Mouse (Mus musculus) forebrain, embryonic 15.5 days (tissue): ENCODE measurements around the gene Trp73. TPM values are rescaled to one million over a fixed set of nuclear protein-coding genes. Genes with fewer than 3 reads are reported as not detected.

Experiments used
- ATAC-seq: fragments of 200-750 bp; cut with Nextera tagmentation; replicated peaks from 2 replicates; pipeline ENCODE4 v1.8.0; 2017; ENCODE audit warnings: mild to moderate bottlenecking, moderate TSS enrichment, moderate library complexity
- H3K27ac ChIP-seq: fragments of 300-500 bp; sonication (generic); replicated peaks from 2 replicates; pipeline ENCODE4 v1.5.1; 2015; ENCODE audit warnings: mild to moderate bottlenecking, inconsistent platforms
- H3K27me3 ChIP-seq: fragments of 300-500 bp; sonication (generic); 2 replicates; pipeline ENCODE4 v1.6.1; 2015; ENCODE audit warnings: inconsistent platforms
- H3K36me3 ChIP-seq: fragments of 300-500 bp; sonication (generic); 2 replicates; pipeline ENCODE4 v1.6.1; 2015; ENCODE audit warnings: mild to moderate bottlenecking, inconsistent platforms
- H3K4me1 ChIP-seq: fragments of 300-500 bp; sonication (generic); 2 replicates; pipeline ENCODE4 v1.6.1; 2015; ENCODE audit warnings: inconsistent platforms
- H3K4me2 ChIP-seq: fragments of 300-500 bp; sonication (generic); replicated peaks from 2 replicates; pipeline ENCODE4 v1.6.1; 2015; ENCODE audit warnings: mild to moderate bottlenecking, inconsistent platforms
- H3K4me3 ChIP-seq: fragments of 300-500 bp; sonication (generic); 2 replicates; pipeline ENCODE4 v1.5.1; 2015; ENCODE audit warnings: mild to moderate bottlenecking, inconsistent platforms
- H3K9ac ChIP-seq: fragments of 300-500 bp; sonication (generic); replicated peaks from 2 replicates; pipeline ENCODE4 v1.6.1; 2015; ENCODE audit warnings: mild to moderate bottlenecking, inconsistent platforms
- H3K9me3 ChIP-seq: fragments of 300-500 bp; sonication (generic); 2 replicates; pipeline ENCODE4 v1.6.1; 2016; ENCODE audit warnings: inconsistent platforms
- WGBS: fragments of 180-500 bp; shearing (Covaris S2); methylation state at CpG from one replicate; pipeline ENCODE4 v1.1.7; 2015; ENCODE audit warnings: mixed read lengths; 5-methylcytosine and 5-hydroxymethylcytosine counted together
- polyA plus RNA-seq: library from polyadenylated mRNA; unstranded; fragments of >200 nt; fragmentation: Nextera tagmentation; extraction: Ambion mirVana; gene quantifications from 2 replicates; pipeline ENCODE4 v1.2.1, GENCODE M21; 2015

The Trp73 gene
- polyA plus RNA-seq, 1 experiment from 2014 or later = 5.6 TPM

DNA sequence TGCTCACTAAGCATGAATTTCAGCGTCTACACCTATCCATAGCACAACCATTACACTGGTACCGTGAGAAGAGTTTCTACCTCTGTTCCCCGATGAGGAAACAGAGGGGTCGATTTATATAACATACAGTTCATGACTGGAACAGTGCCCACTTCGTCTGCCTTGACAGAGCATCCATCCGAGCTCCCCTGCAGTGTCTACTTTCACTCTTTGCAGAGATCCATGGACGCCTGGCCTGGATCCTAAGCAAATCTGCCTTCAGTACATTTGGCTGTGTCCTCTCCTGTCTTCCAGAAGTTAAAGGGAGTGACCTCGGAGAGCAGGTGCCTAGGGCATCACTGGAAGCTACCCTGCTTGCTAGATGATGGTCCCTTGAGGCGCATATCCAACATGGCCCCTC, 20.8 kb downstream of the Trp73 start:
- no peaks in the 10 kb centered on the region for H3K9me3 ChIP-seq
- no peak overlapping the region for H3K27ac ChIP-seq
- ATAC-seq = no peak
- no peaks in the 10 kb centered on the region for H3K27me3 ChIP-seq
- no peak overlapping the region for H3K9ac ChIP-seq
- H3K4me1 ChIP-seq = no peaks in the 10 kb centered on the region
- H3K4me3 ChIP-seq = no peak overlapping the region
- no peaks in the 10 kb centered on the region for H3K36me3 ChIP-seq
- no peak overlapping the region for H3K4me2 ChIP-seq
- WGBS = 88% methylated on average over 9 of the region's 9 CpGs

GRCm38 (mm10) chr4:154118782-154119181, 21.2 kb downstream of the Trp73 start:
- WGBS = 76% methylated on average over 9 of the region's 9 CpGs
- H3K4me2 ChIP-seq = no peak overlapping the region

GRCm38 (mm10) chr4:154116421-154116820, 23.6 kb downstream of the Trp73 start:
- H3K4me2 ChIP-seq = no peak overlapping the region
- H3K9ac ChIP-seq = no peak overlapping the region
- no peak for ATAC-seq
- H3K27ac ChIP-seq = no peak overlapping the region
- 38% methylated on average over 7 of the region's 7 CpGs for WGBS
- H3K4me3 ChIP-seq = no peak overlapping the region
- H3K9me3 ChIP-seq = no peaks in the 10 kb centered on the region
- H3K27me3 ChIP-seq = no peaks in the 10 kb centered on the region
- no peaks in the 10 kb centered on the region for H3K4me1 ChIP-seq
- H3K36me3 ChIP-seq = no peaks in the 10 kb centered on the region

More at GRCm38 (mm10) chr4:154118782-154119181, 21.2 kb downstream of the Trp73 start:
- no peak overlapping the region for H3K27ac ChIP-seq
- H3K4me1 ChIP-seq = no peaks in the 10 kb centered on the region
- no peak for ATAC-seq
- no peaks in the 10 kb centered on the region for H3K36me3 ChIP-seq
- H3K9me3 ChIP-seq = no peaks in the 10 kb centered on the region
- H3K27me3 ChIP-seq = no peaks in the 10 kb centered on the region
- no peak overlapping the region for H3K9ac ChIP-seq
- H3K4me3 ChIP-seq = no peak overlapping the region

GRCm38 (mm10) chr4:154109850-154110243, 30.2 kb downstream of the Trp73 start:
- 0 out of 2 replicates have a peak overlapping the region, but pooled peaks have one; percentile 5 for H3K4me2 ChIP-seq
- H3K9ac ChIP-seq = no peak overlapping the region
- peaks cover 8% of the 10 kb centered on the region; the same call in 1 of the 2 replicates for H3K4me1 ChIP-seq
- H3K4me3 ChIP-seq = no peak overlapping the region
- H3K9me3 ChIP-seq = no peaks in the 10 kb centered on the region
- H3K27me3 ChIP-seq = no peaks in the 10 kb centered on the region
- WGBS = 75% methylated on average over 11 of the region's 11 CpGs
- no peak; the same call in 1 of the 2 replicates for ATAC-seq
- no peaks in the 10 kb centered on the region for H3K36me3 ChIP-seq
- peak overlapping the region; percentile 41 for H3K27ac ChIP-seq

- no peak overlapping the region for H3K9ac ChIP-seq
- no peaks in the 10 kb centered on the region for H3K36me3 ChIP-seq
- no peak overlapping the region for H3K4me3 ChIP-seq
- H3K4me1 ChIP-seq = peaks cover 8% of the 10 kb centered on the region; the same call in 1 of the 2 replicates
- ATAC-seq = peak; percentile 74
- peak overlapping the region; percentile 41 for H3K27ac ChIP-seq
- no peaks in the 10 kb centered on the region for H3K9me3 ChIP-seq
- 46% methylated on average over 18 of the region's 18 CpGs for WGBS
- 0 out of 2 replicates have a peak overlapping the region, but pooled peaks have one; percentile 5 for H3K4me2 ChIP-seq
- H3K27me3 ChIP-seq = no peaks in the 10 kb centered on the region
Measured at GRCm38 (mm10) chr4:154109216-154109849, 30.7 kb downstream of the Trp73 start.

DNA sequence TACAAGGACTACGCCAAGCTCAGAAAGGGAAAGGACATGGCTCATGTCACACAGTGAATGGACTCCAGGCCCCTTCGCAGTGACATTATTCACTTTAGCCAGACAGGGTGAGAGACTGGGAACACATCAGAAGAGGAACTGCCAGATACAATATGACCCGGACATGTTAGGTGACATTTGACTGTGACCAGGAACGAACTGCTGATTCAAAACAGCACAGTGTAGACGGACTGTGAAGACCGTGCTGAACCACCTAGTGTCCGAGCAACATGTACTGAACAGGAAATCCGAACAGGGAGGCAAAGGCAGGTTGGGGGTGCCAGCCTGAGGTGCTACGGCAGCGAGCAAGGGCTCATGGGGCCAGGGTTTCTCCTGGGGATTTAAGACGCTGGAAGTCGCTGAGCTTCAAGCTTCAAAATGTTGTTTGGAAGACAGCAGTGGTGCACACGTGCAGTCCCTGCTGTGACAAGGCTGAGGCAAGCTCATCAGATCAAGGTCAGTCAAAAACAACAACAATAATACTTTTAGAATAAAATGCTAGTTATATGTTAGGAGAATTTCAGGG, 33.4 kb downstream of the Trp73 start:
- Histone ChIP-seq H3K27ac (no peak overlapping the region), H3K9me3 (no peaks in the 10 kb centered on the region), H3K36me3 (no peaks in the 10 kb centered on the region), H3K4me3 (no peak overlapping the region), H3K4me2 (no peak overlapping the region), H3K9ac (no peak overlapping the region), H3K27me3 (no peaks in the 10 kb centered on the region), H3K4me1 (peaks cover 8% of the 10 kb centered on the region; the same call in 1 of the 2 replicates)
- WGBS = 78% methylated on average over 13 of the region's 13 CpGs
- no peak for ATAC-seq

DNA sequence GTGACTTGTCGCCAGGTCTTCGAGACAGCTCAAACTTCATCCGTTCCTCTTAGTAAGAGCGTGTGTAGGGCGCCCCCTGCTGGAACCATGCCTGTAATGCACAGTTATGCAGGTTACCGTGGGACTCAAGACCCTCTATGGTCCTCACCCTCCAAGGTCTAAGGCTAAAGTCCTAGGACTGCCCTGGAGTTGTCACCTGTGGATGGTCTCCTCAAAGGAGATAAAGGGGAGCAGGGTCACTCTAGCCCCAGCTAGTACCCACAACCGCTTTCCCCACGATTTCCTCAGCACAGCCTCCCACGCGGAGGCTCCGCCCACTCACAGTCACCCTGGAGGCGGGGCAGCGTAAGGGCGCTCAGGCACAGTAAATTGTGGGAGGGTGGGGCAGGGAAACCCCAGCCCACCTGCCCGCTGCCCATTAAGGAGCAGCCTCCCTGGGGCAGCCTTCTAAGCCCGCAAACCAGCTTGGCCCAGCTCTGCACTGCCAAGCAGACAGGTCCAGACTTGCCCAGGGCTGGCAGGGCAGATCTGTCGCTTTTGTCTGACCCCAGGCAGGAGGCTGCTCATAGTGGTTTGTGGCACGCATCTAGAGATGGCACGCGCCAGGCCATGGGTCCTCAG, 34.5 kb downstream of the Trp73 start:
- no peak for ATAC-seq
- no peak overlapping the region for H3K27ac ChIP-seq
- no peak overlapping the region for H3K9ac ChIP-seq
- H3K36me3 ChIP-seq = no peaks in the 10 kb centered on the region
- WGBS = 24% methylated on average over 20 of the region's 20 CpGs
- H3K4me1 ChIP-seq = peaks cover 8% of the 10 kb centered on the region; the same call in 1 of the 2 replicates
- H3K9me3 ChIP-seq = no peaks in the 10 kb centered on the region
- no peak overlapping the region for H3K4me3 ChIP-seq
- H3K4me2 ChIP-seq = peak overlapping the region; percentile 27; the same call in 1 of the 2 replicates
- no peaks in the 10 kb centered on the region for H3K27me3 ChIP-seq

DNA sequence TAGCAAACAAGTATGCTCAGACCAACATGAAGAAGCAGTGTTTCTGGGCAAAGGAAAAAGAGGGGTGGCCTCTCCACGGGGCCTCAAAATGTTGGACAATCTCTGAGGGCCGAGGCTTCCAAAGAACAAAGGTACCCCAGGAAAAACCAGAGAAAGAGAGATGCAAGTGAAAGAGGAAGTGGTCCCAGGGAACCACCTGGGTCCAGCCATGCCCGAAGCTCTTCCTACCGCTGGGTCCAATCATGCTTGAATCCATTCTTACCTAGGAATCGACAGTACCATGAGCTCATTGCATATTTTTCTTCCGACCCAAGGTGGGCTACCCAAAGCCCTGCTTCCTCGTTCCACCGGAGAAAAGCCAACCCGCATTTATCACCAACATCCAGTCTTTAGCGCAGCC, 36.1 kb downstream of the Trp73 start:
- WGBS = 89% methylated on average over 10 of the region's 10 CpGs
- H3K9me3 ChIP-seq = no peaks in the 10 kb centered on the region
- no peak overlapping the region for H3K27ac ChIP-seq
- no peaks in the 10 kb centered on the region for H3K36me3 ChIP-seq
- H3K4me2 ChIP-seq = no peak overlapping the region
- H3K4me1 ChIP-seq = peaks cover 4% of the 10 kb centered on the region; the same call in 1 of the 2 replicates
- H3K27me3 ChIP-seq = no peaks in the 10 kb centered on the region
- no peak for ATAC-seq
- H3K9ac ChIP-seq = no peak overlapping the region
- no peak overlapping the region for H3K4me3 ChIP-seq

DNA sequence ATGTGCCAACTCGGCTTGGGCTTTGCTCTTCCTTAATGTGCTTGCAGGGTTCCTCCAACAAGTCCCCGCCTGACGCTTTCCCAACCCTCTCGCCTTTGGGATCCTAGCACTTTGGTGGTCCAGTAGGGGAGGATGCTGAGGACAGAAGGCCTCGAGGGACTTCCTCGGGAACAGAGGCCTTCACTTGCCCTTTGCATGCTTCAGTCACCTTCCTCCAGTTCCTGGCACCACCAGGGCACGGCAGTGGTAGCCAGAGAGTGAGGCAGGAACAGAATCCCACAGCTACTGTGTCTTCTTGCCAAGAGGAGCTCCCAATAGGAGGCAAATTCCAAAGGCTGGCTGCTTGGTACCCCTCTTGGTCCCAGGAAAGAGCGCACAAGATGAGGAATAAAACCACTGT, 36.6 kb downstream of the Trp73 start:
- 80% methylated on average over 8 of the region's 8 CpGs for WGBS
- no peaks in the 10 kb centered on the region for H3K9me3 ChIP-seq
- H3K4me2 ChIP-seq = no peak overlapping the region
- H3K4me3 ChIP-seq = no peak overlapping the region
- ATAC-seq = no peak
- no peak overlapping the region for H3K9ac ChIP-seq
- H3K4me1 ChIP-seq = peaks cover 4% of the 10 kb centered on the region; the same call in 1 of the 2 replicates
- H3K27me3 ChIP-seq = no peaks in the 10 kb centered on the region
- H3K36me3 ChIP-seq = no peaks in the 10 kb centered on the region
- no peak overlapping the region for H3K27ac ChIP-seq

- Histone ChIP-seq H3K4me3 (no peak overlapping the region), H3K4me2 (no peak overlapping the region), H3K9me3 (no peaks in the 10 kb centered on the region), H3K27ac (no peak overlapping the region), H3K27me3 (no peaks in the 10 kb centered on the region; the same call in 1 of the 2 replicates), H3K36me3 (no peaks in the 10 kb centered on the region), H3K4me1 (no peaks in the 10 kb centered on the region), H3K9ac (no peak overlapping the region)
- no peak for ATAC-seq
- 74% methylated on average over 7 of the region's 7 CpGs for WGBS
Measured at GRCm38 (mm10) chr4:154099361-154099760, 40.6 kb downstream of the Trp73 start.

DNA sequence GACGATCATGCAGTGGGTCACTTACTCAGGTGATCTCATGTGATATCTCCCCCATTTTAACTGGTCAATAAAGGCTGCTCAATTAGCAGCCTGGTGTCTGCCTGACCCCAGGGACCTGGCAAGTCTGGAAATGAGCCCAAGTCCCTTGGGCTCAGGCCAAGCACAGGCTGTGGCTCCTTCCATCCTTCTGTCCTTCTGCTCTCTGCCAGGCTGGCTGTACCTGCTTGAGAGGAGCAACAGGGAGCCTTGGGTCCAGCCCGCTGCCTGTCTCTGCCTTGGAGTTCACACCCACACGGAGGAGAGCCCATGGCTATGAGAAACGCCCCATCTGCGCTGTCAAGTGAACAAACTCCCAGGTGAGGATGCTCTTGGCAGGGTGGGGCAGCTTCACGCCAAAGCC, 43.9 kb downstream of the Trp73 start:
- Histone ChIP-seq H3K4me1 (no peaks in the 10 kb centered on the region), H3K27ac (no peak overlapping the region), H3K36me3 (no peaks in the 10 kb centered on the region), H3K4me2 (no peak overlapping the region), H3K9ac (no peak overlapping the region), H3K9me3 (no peaks in the 10 kb centered on the region), H3K4me3 (no peak overlapping the region), H3K27me3 (no peaks in the 10 kb centered on the region; the same call in 1 of the 2 replicates)
- ATAC-seq = no peak
- 22% methylated on average over 6 of the region's 6 CpGs for WGBS

DNA sequence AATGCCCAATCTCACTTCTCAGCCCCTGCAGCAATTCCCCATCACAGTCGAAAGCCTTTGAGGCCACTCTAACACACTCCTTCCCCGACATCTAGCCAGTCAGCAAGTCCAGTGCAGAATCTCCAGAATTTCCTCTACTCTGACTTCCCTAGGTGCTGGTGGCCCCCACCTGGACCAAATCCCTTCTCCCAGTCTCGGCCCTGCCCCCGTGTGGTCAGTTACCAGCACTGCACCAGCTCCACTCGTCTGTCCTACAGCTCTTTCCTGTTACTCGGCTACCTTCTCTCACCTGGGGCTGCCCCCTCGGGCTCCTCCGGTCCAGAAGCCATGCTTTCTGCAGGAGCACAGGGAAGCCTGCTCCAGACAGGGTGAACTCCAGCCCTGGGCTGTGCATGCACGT, 46.8 kb downstream of the Trp73 start:
- WGBS = 24% methylated on average over 9 of the region's 9 CpGs
- Histone ChIP-seq H3K4me3 (no peak overlapping the region), H3K27ac (no peak overlapping the region), H3K9ac (no peak overlapping the region), H3K4me1 (no peaks in the 10 kb centered on the region), H3K4me2 (no peak overlapping the region), H3K27me3 (peaks cover 3% of the 10 kb centered on the region; the same call in 1 of the 2 replicates), H3K36me3 (no peaks in the 10 kb centered on the region), H3K9me3 (no peaks in the 10 kb centered on the region)
- ATAC-seq = no peak
